ENCODE assay signal across 8 mouse cellular contexts in genomic region chr11:4159808-4160708, GRCm38 (mm10). TPM values are rescaled to one million over a fixed set of nuclear protein-coding genes. Genes with fewer than 3 reads are reported as not detected.
A peak's percentile ranks its signal among the peaks of the same experiment; 100 is the strongest.
DNase-seq lines count a peak whose midpoint lies in the region; ATAC-seq lines count a peak whose summit lies in the region.

TSS of gene Ccdc157 (minus strand) at chr11:4160293.
TSS of gene Sf3a1 (plus strand) at chr11:4160350.

- 2% methylated on average over 54 of the region's 54 CpGs for WGBS in hindbrain, embryonic 13.5 days

- H3K9ac ChIP-seq in hindbrain, embryonic 13.5 days = peak within 1 kb of the TSS; percentile 92

- H3K36me3 ChIP-seq in hindbrain, embryonic 13.5 days = peaks cover 35% of the 10 kb centered on the region

- H3K9me3 ChIP-seq in hindbrain, embryonic 13.5 days = no peaks in the 10 kb centered on the region

- peak; percentile 97 for DNase-seq in NIH3T3 (ENCODE audit: low read depth)
- DNase-seq in cerebellum, postnatal 10 days = peak; percentile 98
- DNase-seq in frontal cortex, postnatal 14 days (ENCODE audit: low spot score in 2 of 2) = peak; percentile 85 to 91
- DNase-seq in layer of hippocampus, postnatal 25 days (ENCODE audit: extremely low spot score in 1 of 2, low spot score in 1 of 2) = peak; percentile 86 to 87
- peak; percentile 93 for DNase-seq in lung, postnatal 25 days (ENCODE audit: low spot score)
- peak; percentile 96 for DNase-seq in retina, embryonic 14.5 days (ENCODE audit: low spot score)
- peak; percentile 97 for DNase-seq in thymus, postnatal 4 days

- H3K4me2 ChIP-seq in hindbrain, embryonic 13.5 days = peak within 1 kb of the TSS; percentile 97

- H3K4me3 ChIP-seq in hindbrain, embryonic 13.5 days = peak within 1 kb of the TSS; percentile 89

- peak; percentile 98 for ATAC-seq in hindbrain, embryonic 13.5 days (ENCODE audit: low FRiP score)

- peaks cover 64% of the 10 kb centered on the region for H3K4me1 ChIP-seq in hindbrain, embryonic 13.5 days (replicated peaks)

- peak within 1 kb of the TSS; percentile 95 for H3K27ac ChIP-seq in hindbrain, embryonic 13.5 days

- no peaks in the 10 kb centered on the region for H3K27me3 ChIP-seq in hindbrain, embryonic 13.5 days

RNA-seq across cellular contexts. Expression of gene Ccdc157, which starts in this region (rescaled TPM):
- 7.2 and 8.1 TPM in 2 replicates for polyA plus RNA-seq in hindbrain, embryonic 13.5 days (2015; fragmentation: Nextera tagmentation; extraction: Ambion mirVana)
- 10 to 100 TPM; 10.7 to 10.9 TPM for total RNA-seq in layer of hippocampus, postnatal 25 days (2021)

RNA-seq across cellular contexts. Expression of gene Sf3a1, which starts in this region (rescaled TPM):
- polyA plus RNA-seq in hindbrain, embryonic 13.5 days (2015; fragmentation: Nextera tagmentation; extraction: Ambion mirVana) = 54.3 and 55.1 TPM in 2 replicates
- total RNA-seq in layer of hippocampus, postnatal 25 days (2021) = 10 to 100 TPM; 68.8 to 69.2 TPM

Comparison
In these comparisons a context has a peak if more than half of its experiments do, and no peak if none do; other contexts are left out.
1. Peak in every context shown above with its lines: DNase-seq, ATAC-seq, H3K4me3 ChIP-seq and H3K27ac ChIP-seq.